Mouse (Mus musculus) cortical plate, adult 2 months (tissue): Measurements from ENCODE around the gene Sptbn1.

ENCODE experiments used
- CTCF ChIP-seq: fragments of 200-500 bp; IDR thresholded peaks from 2 replicates; pipeline ENCODE4 v1.5.1; 2011; ENCODE audit warnings: mild to moderate bottlenecking, control low read depth, low read length; ENCODE audit not compliant: insufficient read depth; ENCODE audit errors: extremely low read depth
- POLR2A ChIP-seq: fragments of 200-500 bp; IDR thresholded peaks from 2 replicates; pipeline ENCODE4 v1.6.1; 2011; ENCODE audit warnings: mild to moderate bottlenecking, low read length, control low read depth; ENCODE audit not compliant: insufficient read depth; ENCODE audit errors: extremely low read depth

DNA sequence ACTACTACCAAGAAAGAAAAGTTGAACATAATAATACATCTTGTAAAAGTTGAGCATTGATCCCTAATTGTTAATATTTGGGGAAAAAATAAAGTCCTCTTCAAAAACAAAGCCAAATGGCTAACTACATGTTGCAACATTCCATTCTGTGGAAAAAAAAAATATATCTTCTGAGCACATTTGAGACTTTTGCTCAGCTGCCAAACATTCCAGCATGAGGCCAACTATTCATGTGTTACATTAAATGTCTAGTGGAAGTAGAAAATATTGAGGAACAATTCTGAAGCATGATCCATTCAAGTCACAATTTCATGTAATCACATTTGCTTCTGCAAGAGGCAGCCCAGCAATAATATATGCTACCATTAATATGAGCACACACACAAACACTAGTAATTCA lies 10.9 kb downstream of the Sptbn1 start:
- TF ChIP-seq CTCF = no peak
- no peak for TF ChIP-seq POLR2A
